Mouse (Mus musculus) layer of hippocampus, adult 2 months (tissue): ENCODE measurements around the gene Enoph1. TPM values are rescaled to one million over a fixed set of nuclear protein-coding genes. Genes with fewer than 3 reads are reported as not detected.

Experiments
- DNase-seq, 2 experiments: peaks; one replicate each; pipeline ENCODE4 v3.0.0; 2022; ENCODE audit warnings: low spot score in 2 of 2
- H3K27ac ChIP-seq: fragments of 200-600 bp; 2 replicates; pipeline ENCODE4 v1.8.1; 2022
- H3K4me3 ChIP-seq: fragments of 200-600 bp; 2 replicates; pipeline ENCODE4 v1.8.1; 2022; ENCODE audit warnings: mild to moderate bottlenecking
- CTCF ChIP-seq: fragments of 200-600 bp; conservative IDR thresholded peaks from 2 replicates; pipeline ENCODE4 v1.8.1; 2022; ENCODE audit warnings: antibody characterized with exemption, mild to moderate bottlenecking, moderate library complexity
- total RNA-seq, 2 experiments: library from RNA; stranded (reverse); gene quantifications; 2 replicates each; pipeline ENCODE4 v1.2.3; 2021

The Enoph1 gene
- total RNA-seq, 2 experiments from 2014 or later = 50.8 to 51.9 TPM

- DNase-seq = no peak
- no peak overlapping the region for H3K4me3 ChIP-seq
- no peak for TF ChIP-seq CTCF
- no peak overlapping the region for H3K27ac ChIP-seq
Observed at GRCm38 (mm10) chr5:100067579-100067978, 27.8 kb downstream of the Enoph1 start.

- TF ChIP-seq CTCF = no peak
- no peak overlapping the region for H3K4me3 ChIP-seq
- peak overlapping the region; percentile 7; the same call in 1 of the 2 replicates for H3K27ac ChIP-seq
- DNase-seq = no peak
Observed at GRCm38 (mm10) chr5:100069526-100069925, 29.7 kb downstream of the Enoph1 start.

- TF ChIP-seq CTCF = peak; percentile 96
- H3K4me3 ChIP-seq = no peak overlapping the region
- peak overlapping the region; percentile 7; the same call in 1 of the 2 replicates for H3K27ac ChIP-seq
- peak; percentile 84 to 93 for DNase-seq
Observed at GRCm38 (mm10) chr5:100070255-100070654, 30.5 kb downstream of the Enoph1 start.

GRCm38 (mm10) chr5:100071541-100071940, 31.8 kb downstream of the Enoph1 start:
- no peak for DNase-seq
- no peak overlapping the region for H3K27ac ChIP-seq
- no peak overlapping the region for H3K4me3 ChIP-seq
- TF ChIP-seq CTCF = peak; percentile 62

- no peak for TF ChIP-seq CTCF
- DNase-seq = no peak
Observed at GRCm38 (mm10) chr5:100072557-100072956, 32.8 kb downstream of the Enoph1 start.

GRCm38 (mm10) chr5:100074571-100074970, 34.8 kb downstream of the Enoph1 start:
- no peak overlapping the region for H3K4me3 ChIP-seq
- TF ChIP-seq CTCF = peak; percentile 78
- DNase-seq = peak; percentile 43 to 55
- no peak overlapping the region for H3K27ac ChIP-seq

More at GRCm38 (mm10) chr5:100072557-100072956, 32.8 kb downstream of the Enoph1 start:
- no peak overlapping the region for H3K4me3 ChIP-seq
- no peak overlapping the region for H3K27ac ChIP-seq

GRCm38 (mm10) chr5:100079040-100079930, 39.5 kb downstream of the Enoph1 start:
- H3K27ac ChIP-seq = peak overlapping the region; percentile 18; the same call in 1 of the 2 replicates
- no peak for TF ChIP-seq CTCF
- no peak for DNase-seq

GRCm38 (mm10) chr5:100079931-100080275, 40.1 kb downstream of the Enoph1 start:
- TF ChIP-seq CTCF = no peak
- Histone ChIP-seq H3K27ac (no peak overlapping the region), H3K4me3 (no peak overlapping the region)
- no peak for DNase-seq

More at GRCm38 (mm10) chr5:100079040-100079930, 39.5 kb downstream of the Enoph1 start:
- H3K4me3 ChIP-seq = peak overlapping the region; percentile 25

- no peak for TF ChIP-seq CTCF
- H3K27ac ChIP-seq = no peak overlapping the region
- DNase-seq = no peak
- no peak overlapping the region for H3K4me3 ChIP-seq
Observed at GRCm38 (mm10) chr5:100082006-100082405, 42.2 kb downstream of the Enoph1 start.

- peak overlapping the region; percentile 82 for H3K27ac ChIP-seq
- H3K4me3 ChIP-seq = no peak overlapping the region
- TF ChIP-seq CTCF = no peak
- DNase-seq = peak in 1 of 2 experiments; percentile 52
Observed at GRCm38 (mm10) chr5:100083953-100084562, 44.3 kb downstream of the Enoph1 start.

- DNase-seq = no peak
- Histone ChIP-seq H3K27ac (peak overlapping the region; percentile 82; the same call in 1 of the 2 replicates), H3K4me3 (no peak overlapping the region)
- no peak for TF ChIP-seq CTCF
Observed at GRCm38 (mm10) chr5:100085097-100085496, 45.3 kb downstream of the Enoph1 start.

GRCm38 (mm10) chr5:100090515-100091262, 50.9 kb downstream of the Enoph1 start:
- TF ChIP-seq CTCF = no peak
- DNase-seq = no peak
- no peak overlapping the region for H3K4me3 ChIP-seq
- H3K27ac ChIP-seq = peak overlapping the region; percentile 57; the same call in 1 of the 2 replicates

- Histone ChIP-seq H3K4me3 (no peak overlapping the region), H3K27ac (peak overlapping the region; percentile 57)
- no peak for TF ChIP-seq CTCF
- no peak for DNase-seq
Observed at GRCm38 (mm10) chr5:100091263-100091594, 51.4 kb downstream of the Enoph1 start.
